Mouse (Mus musculus): Measurements from ENCODE around the gene Csrnp2. TPM values are rescaled to one million over a fixed set of nuclear protein-coding genes. Genes with fewer than 3 reads are reported as not detected.

The Csrnp2 gene
- total RNA-seq, 2 experiments from 2014 or later = 1.9 to 2.9 TPM

DNA sequence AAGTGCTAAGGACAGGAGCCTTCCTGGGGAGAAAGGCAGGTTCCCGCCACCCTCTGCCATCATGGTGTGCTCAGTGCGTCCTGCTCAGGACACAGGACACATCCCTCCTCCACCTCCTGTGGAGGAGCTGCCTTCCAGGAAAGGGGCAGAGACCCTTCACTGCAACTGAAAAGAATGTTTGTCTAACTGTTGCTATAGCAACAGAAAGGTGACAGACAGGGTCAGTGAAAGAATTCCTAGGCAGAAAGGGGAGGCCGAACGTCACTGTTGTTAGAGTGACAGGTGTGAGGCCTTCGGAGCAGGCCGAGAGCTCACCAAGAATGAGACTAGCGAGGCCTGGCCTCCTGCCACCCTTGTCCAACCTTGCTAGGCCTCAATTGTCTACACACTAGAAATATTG, 8.8 kb downstream of the Csrnp2 start:
- DNase-seq = no peak
- intact Hi-C loops (cut with DNase I; ENCODE audit: low total_unique reads) = no loop called here

- intact Hi-C loops (cut with DNase I; ENCODE audit: low total_unique reads) = no loop called here
- DNase-seq = peak; percentile 33
Measured at GRCm38 (mm10) chr15:100485576-100485975, 9.7 kb downstream of the Csrnp2 start.

DNA sequence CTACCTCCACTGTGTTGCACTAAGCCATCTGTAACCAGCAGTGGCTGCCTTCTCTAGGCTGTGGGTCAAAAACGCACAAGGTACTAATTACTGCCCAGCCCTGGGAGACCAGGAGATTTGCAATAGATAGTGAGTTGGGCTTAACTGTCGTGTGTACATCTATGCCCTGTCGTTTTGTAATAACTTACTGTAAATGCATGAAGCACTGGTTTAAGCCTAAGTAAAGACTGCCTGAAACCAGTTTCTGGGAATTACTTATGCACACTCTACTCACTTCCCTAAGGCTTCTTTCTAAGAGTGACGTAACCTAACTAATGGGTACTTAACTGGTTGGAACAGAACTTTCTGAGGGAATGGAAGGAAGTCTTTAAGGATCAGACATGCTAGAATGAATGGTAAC, 16.4 kb downstream of the Csrnp2 start:
- intact Hi-C loops (cut with DNase I; ENCODE audit: low total_unique reads) = no loop called here
- no peak for DNase-seq

- intact Hi-C loops (cut with DNase I; ENCODE audit: low total_unique reads) = no loop called here
- DNase-seq = no peak
Measured at GRCm38 (mm10) chr15:100478351-100478750, 16.9 kb downstream of the Csrnp2 start.

DNA sequence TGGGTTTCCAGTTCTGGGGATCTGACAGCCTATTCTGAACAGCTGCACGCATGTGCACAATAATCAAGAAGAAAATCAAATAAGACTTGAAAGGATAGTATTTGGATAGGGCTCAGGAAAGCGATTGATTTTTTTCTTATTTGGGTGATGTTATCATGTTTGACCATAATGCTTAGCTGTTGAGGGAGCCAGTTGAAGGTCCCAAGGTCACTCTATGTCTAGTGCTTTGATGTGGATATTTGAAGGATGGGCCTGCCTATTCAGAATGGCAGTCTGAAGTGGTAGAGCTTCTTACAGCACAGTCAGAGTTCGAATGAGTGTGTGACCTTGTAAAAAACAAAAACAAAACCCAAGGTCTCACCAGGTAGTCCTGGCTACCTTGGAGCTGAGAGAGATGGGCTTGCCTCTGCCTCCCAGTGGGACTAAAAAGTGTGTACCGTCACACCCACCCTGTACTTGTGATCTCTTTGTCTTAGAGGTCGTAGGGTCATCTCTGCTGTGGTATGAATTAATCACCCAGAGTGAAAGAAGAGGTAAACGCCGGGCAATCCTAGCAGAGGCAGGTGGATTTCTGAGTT, 21.3 kb downstream of the Csrnp2 start:
- no peak for DNase-seq
- intact Hi-C loops (cut with DNase I; ENCODE audit: low total_unique reads) = no loop called here

DNA sequence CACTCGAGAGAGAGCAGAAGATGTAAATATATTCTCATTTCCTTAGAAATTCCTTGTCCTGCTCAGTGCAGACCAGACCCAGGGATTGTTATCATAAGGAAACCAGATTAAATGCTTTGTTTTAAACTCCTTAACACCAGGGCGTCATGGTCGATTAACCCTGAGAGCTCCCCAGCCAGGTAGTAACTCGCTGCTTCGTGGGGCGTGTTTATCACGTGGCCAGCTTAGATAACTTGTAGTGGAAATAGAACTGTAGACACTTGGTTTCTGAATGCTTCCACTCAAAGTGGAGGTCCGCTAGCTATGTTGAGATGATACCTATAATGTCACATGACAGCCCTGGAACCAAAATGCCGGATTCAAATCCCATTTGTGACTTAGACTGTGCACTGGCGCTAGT, 25.3 kb downstream of the Csrnp2 start:
- intact Hi-C loops (cut with DNase I; ENCODE audit: low total_unique reads) = no loop called here
- DNase-seq = no peak

- intact Hi-C loops (cut with DNase I; ENCODE audit: low total_unique reads) = loop anchor here (5.0 kb wide), 1 partner anchor 213 kb away; no protein-coding TSS in a partner anchor
- no peak for DNase-seq
Measured at GRCm38 (mm10) chr15:100469189-100469545, 26.1 kb downstream of the Csrnp2 start.

DNA sequence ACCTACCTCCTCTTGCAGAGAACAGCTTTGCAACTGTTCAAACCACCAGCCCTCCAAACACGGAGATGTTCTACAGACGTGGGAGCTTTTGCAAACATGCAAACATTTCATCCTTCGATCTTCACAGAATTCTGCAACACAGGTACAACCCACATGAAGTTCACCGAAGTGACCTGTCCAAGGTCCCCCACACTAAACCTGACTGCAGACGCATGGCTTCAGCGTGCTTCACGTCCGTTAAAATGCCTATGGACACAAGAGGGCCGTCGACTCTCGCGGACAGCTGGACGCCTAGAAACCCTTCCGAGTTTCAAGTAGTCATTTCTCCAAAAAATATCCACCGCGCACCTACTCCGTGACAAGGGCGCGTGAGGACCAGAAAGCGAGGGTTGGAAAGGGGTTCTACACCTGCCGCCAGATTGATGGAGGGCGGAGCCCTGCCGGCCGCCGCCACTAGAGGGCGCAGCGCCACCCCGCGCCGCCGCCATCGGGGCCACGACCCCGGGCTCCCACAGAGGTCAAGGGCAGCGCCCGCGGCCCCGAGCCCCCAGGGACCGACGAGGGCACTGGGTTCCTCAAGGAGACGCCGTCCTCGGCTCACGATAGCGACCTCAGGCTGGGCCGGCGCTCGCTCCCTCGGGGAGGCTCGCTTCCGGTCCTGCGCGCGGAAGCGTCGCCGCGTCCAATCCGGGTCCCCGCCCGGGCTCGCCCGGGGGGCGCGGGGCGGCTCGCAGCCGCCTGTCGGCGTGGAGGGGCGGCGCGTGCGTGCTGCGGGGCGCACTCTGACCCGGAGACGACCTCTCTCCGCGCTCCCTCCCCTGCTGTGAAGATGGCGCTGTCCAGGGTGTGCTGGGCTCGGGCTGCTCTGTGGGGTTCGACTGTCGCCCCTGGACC, 26.7 kb downstream of the Csrnp2 start, which contains the start of gene Letmd1:
Gene Letmd1 (plus strand): TSS at position 729 of the 894 bp plus-strand sequence.
- intact Hi-C loops (cut with DNase I; ENCODE audit: low total_unique reads) = loop anchor here (5.0 kb wide), 1 partner anchor 214 kb away; no protein-coding TSS in a partner anchor

DNA sequence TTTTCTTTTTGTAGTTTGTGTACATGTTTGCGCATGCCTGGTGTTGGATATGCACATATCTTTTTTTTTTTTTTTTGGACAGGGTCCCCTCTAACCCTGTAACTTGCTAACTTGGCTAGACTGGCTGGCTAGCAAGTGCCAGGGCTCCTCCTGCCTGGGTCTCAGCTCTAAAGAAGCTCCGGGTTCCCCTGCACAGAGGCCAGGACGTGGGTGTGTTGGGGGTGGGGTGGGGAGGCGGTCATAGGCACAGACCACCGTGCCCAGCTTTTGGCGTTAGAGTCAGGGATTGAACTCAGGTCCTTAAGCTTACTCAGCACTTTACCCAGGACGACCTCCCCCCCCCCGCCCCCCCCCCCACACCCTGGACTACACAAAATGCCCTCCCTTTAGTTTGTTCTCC, 27.6 kb downstream of the Csrnp2 start:
- DNase-seq = no peak
- intact Hi-C loops (cut with DNase I; ENCODE audit: low total_unique reads) = loop anchor here (5.0 kb wide), 1 partner anchor 215 kb away; no protein-coding TSS in a partner anchor

More for the DNA sequence above, 26.7 kb downstream of the Csrnp2 start, which contains the start of gene Letmd1:
- peak; percentile 90 for DNase-seq

DNA sequence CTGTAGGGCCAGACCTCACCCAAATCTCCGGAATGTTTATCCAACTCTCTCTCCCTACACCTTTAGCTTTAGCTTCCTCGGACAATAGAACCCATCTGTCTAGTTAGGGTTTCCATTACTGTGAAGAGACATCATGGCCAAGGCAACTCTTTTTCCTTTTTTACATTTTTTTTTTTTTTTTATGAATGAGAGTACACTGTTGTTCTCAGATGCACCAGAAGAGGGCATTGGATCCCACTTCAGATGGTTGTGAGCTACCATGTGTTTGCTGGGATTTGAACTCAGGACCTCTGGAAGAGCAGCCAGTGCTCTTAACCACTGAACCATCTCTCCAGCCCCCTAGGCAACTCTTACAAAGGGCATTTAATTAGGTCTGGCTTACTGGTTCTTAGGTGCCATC, 29.9 kb downstream of the Csrnp2 start:
- intact Hi-C loops (cut with DNase I; ENCODE audit: low total_unique reads) = loop anchor here (5.0 kb wide), 1 partner anchor 217 kb away; no protein-coding TSS in a partner anchor
- no peak for DNase-seq

GRCm38 (mm10) chr15:100463712-100464111, 31.6 kb downstream of the Csrnp2 start:
- intact Hi-C loops (cut with DNase I; ENCODE audit: low total_unique reads) = no loop called here
- DNase-seq = peak; percentile 56

- no peak for DNase-seq
- intact Hi-C loops (cut with DNase I; ENCODE audit: low total_unique reads) = no loop called here
Measured at GRCm38 (mm10) chr15:100462086-100462485, 33.2 kb downstream of the Csrnp2 start.

- no peak for DNase-seq
- intact Hi-C loops (cut with DNase I; ENCODE audit: low total_unique reads) = no loop called here
Measured at GRCm38 (mm10) chr15:100461646-100462045, 33.6 kb downstream of the Csrnp2 start.

- no peak for DNase-seq
- intact Hi-C loops (cut with DNase I; ENCODE audit: low total_unique reads) = no loop called here
Measured at GRCm38 (mm10) chr15:100460942-100461341, 34.3 kb downstream of the Csrnp2 start.

DNA sequence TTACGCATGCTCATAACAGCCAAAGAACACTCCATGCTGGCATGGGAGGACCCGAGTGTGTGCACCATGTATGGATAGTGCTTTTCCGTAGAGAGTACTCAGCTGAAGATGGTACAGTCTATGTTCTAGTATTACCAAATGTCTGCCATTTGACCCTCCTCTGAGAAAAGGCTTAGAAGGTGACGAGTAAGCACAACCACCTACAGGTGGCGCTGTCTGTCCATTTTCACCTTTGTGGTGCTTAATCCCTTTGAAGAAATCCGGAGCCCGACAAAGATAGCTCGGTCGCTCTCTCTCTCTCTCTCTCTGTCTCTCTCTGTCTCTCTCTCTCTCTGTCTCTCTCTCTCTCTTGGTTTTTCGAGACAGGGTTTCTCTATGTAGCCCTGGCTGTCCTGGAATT, 37.2 kb downstream of the Csrnp2 start:
- DNase-seq = peak; percentile 52
- intact Hi-C loops (cut with DNase I; ENCODE audit: low total_unique reads) = loop anchor here (5.0 kb wide), 2 partner anchors 116 to 191 kb away; no protein-coding TSS in a partner anchor

DNA sequence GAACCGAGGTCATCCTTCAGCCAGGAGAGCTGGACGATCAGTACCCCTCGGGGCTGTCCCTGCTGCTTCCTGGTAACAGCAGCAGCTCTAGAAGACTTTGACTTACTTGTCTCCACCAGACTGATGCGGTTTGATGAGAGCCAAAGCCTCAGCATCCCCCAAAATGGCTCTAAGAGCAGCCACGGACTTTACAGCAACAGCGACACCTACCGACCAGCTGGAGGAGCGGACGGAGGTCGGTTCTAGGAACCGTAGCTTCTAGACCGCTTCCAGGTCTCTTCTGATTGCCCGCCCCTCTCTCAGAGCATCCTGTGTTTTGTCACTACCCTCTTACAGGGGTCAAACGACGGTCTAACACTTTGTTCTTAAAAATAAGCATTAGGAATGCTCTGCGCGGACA, 37.9 kb downstream of the Csrnp2 start:
- intact Hi-C loops (cut with DNase I; ENCODE audit: low total_unique reads) = loop anchor here (5.0 kb wide), 2 partner anchors 115 to 190 kb away; no protein-coding TSS in a partner anchor
- DNase-seq = peak; percentile 72

DNA sequence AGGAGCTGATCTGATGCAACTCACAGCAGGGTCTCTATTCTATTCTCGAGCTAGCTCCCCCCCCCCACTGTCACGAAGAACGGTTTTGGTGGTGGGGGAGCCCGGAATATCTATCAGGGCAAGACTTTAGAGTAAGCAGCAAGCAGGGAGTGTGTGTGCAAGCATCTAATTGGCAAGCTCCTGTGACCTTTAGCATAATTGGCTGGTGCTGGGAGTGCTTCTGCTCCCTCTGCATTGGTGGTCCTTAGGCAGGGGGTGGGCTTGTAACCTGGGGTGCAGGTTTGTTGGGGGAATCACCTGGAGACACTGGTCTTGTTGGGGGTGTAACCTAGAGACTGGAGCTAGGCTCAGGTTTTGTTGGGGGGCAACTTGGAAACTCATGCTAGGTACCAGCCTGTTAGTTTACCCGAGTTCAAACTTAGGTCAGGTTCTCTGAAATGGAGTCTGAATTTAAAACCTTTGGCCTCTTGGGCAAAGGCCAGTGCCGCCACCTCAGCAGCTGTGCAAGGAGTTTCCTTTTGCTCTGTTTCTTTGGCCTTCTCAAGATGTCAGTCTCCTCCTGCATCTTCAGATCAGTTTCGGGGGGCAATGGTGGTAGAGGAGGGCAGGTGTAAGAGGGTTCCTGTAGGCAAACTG, 38.8 kb downstream of the Csrnp2 start:
- DNase-seq = no peak
- intact Hi-C loops (cut with DNase I; ENCODE audit: low total_unique reads) = loop anchor here (5.0 kb wide), 2 partner anchors 114 to 189 kb away; no protein-coding TSS in a partner anchor

GRCm38 (mm10) chr15:100452486-100452885, 42.8 kb downstream of the Csrnp2 start:
- intact Hi-C loops (cut with DNase I; ENCODE audit: low total_unique reads) = no loop called here
- DNase-seq = no peak

DNA sequence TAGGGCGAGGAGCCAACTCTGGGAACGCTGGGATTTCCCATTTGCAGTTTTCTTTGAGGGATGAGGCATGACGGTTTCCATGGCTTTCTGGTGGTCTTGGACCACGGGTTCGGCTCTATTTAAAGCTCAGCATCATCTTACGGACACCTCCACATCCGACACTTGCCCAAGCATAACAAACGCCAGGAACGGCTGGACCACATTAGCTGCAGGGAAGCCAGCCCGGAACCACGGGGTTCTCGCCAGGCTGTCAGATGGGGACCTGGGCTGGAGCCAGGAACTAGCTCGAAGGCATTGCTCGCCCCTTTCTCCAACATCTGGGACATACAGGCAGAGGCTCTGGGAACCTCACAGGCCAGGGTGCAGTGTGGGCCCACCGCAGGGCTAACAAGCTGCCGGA, 44.0 kb downstream of the Csrnp2 start:
- intact Hi-C loops (cut with DNase I; ENCODE audit: low total_unique reads) = no loop called here
- peak; percentile 64 for DNase-seq

DNA sequence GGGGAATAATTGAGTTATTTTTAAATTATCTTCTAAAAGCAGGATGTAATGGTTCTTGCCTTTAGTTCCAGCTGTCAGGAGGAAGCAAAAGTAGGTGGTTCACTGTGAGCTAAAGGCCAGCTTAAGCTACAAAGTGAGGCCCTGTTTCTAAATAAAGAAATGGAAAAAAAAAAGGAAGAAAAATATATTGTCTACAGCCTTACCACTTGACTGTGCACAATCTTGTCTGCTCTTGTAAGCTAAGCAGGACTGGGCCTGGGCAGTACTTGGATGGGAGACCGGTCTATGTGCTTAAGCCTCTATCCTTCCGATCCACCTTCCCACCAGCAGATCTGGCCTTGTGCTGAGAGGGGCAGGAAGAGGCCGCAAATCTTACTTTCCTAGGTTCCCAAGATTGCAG, 45.8 kb downstream of the Csrnp2 start:
- intact Hi-C loops (cut with DNase I; ENCODE audit: low total_unique reads) = no loop called here
- no peak for DNase-seq

All from gastrocnemius, postnatal 14 days (tissue).